Mouse (Mus musculus) MEL (cell line): ENCODE results near the gene Mrpl49.

Experiments
- CHD2 ChIP-seq: IDR thresholded peaks from 2 replicates; pipeline ENCODE4 v1.6.1; 2011; ENCODE audit warnings: low read length, improper control_type of control experiment
- CTCF ChIP-seq, 3 experiments: IDR thresholded peaks in 2 of 3; conservative IDR thresholded peaks in 1 of 3; 2 replicates each; pipeline ENCODE4 v1.5.1; 2011 to 2012; ENCODE audit warnings: low read length in 3 of 3, low read depth in 2 of 3, mild to moderate bottlenecking in 2 of 3, improper control_type of control experiment in 1 of 3, inconsistent platforms in 1 of 3, mixed read lengths in 1 of 3, moderate library complexity in 1 of 3; ENCODE audit not compliant: control insufficient read depth in 1 of 3, insufficient read depth in 1 of 3, poor library complexity in 1 of 3, severe bottlenecking in 1 of 3
- MAX ChIP-seq: IDR thresholded peaks from 2 replicates; pipeline ENCODE4 v1.6.1; 2011; ENCODE audit warnings: low read length, improper control_type of control experiment
- USF1 ChIP-seq: IDR thresholded peaks from 2 replicates; pipeline ENCODE4 v1.6.1; 2014; ENCODE audit warnings: low read depth, mild to moderate bottlenecking, inconsistent platforms, low read length, improper control_type of control experiment, moderate library complexity

- TF ChIP-seq CTCF (IDR thresholded peaks at IDR 0.05 in 2 of 3, conservative IDR thresholded peaks at IDR 0.05 in 1 of 3; ENCODE audit: control insufficient read depth in 1 of 3, insufficient read depth in 1 of 3, low read depth in 2 of 3, low read length in 3 of 3, poor library complexity in 1 of 3, severe bottlenecking in 1 of 3) (no peak), CHD2 (no peak), USF1 (no peak), MAX (0 out of 2 replicates have a peak, but pooled peaks have one; percentile 13)
These were observed 4.2 kb upstream of the Mrpl49 start for GRCm38 (mm10) chr19:6061641-6062302.
